Comparison of ENCODE assay signal across 23 mouse cellular contexts in genomic region chr14:30275572-30275971, GRCm38 (mm10).
DNase-seq lines count a peak whose midpoint lies in the region; TF ChIP-seq lines count a peak whose summit lies in the region.
"Had no signal": no experiment of that assay in that cellular context is flagged by ENCODE, and none has a peak within 500 bp of the region (broad histone marks: within the 10 kb centered on the region; RNA-seq: fewer than 3 reads in every experiment).

No protein-coding gene starts in this region.

- DNase-seq in heart, adult 11 months, result peak; percentile 62
- DNase-seq in heart, adult 9 months (ENCODE audit: low spot score in 2 of 2), result no peak
- peak; percentile 33 for DNase-seq in right cerebral cortex, adult 18-20 months
- no peak for DNase-seq in right cerebral cortex, postnatal 25 days
- no peak for DNase-seq in embryo, embryonic 9.5 days (ENCODE audit: extremely low spot score)
- DNase-seq: adrenal gland, adult 2 months; adrenal gland, postnatal 14 days; cerebellum, adult 11-12 months; cerebellum, adult 8-10 months; cerebellum, postnatal 10 days; cerebellum, postnatal 36 days; embryo, embryonic 11 days; gastrocnemius, adult 2 months; gastrocnemius, postnatal 14 days; heart, adult 2 months had no signal

- H3K4me3 ChIP-seq in olfactory bulb, adult 2 months (ENCODE audit: insufficient read depth, low read depth, low read length), result no peak overlapping the region
- H3K4me3 ChIP-seq: embryonic facial prominence, embryonic 12.5 days; erythroblast, embryonic 14.5 days; forebrain, embryonic 12.5 days; forebrain, embryonic 15.5 days; gastrocnemius, adult 2 months; heart, adult 2 months; hindbrain, embryonic 12.5 days; hindbrain, embryonic 15.5 days; intestine, embryonic 15.5 days had no signal

- H3K4me1 ChIP-seq in olfactory bulb, adult 2 months (ENCODE audit: control insufficient read depth, insufficient read depth, low read length), result peaks cover 36% of the 10 kb centered on the region
- H3K4me1 ChIP-seq: forebrain, embryonic 12.5 days; hindbrain, embryonic 12.5 days; hindbrain, embryonic 15.5 days had no signal

- TF ChIP-seq POLR2A in olfactory bulb, adult 2 months (IDR thresholded peaks at IDR 0.05; ENCODE audit: insufficient read depth, low read depth, low read length), result no peak

- WGBS in olfactory bulb, adult 2 months, result 63% methylated on average over 9 of the region's 9 CpGs

- 0 out of 2 replicates have a peak overlapping the region, but pooled peaks have one; percentile 31 for H3K27ac ChIP-seq in olfactory bulb, adult 2 months (ENCODE audit: insufficient read depth, low read depth, low read length)
- H3K27ac ChIP-seq: embryonic facial prominence, embryonic 12.5 days; forebrain, embryonic 12.5 days; forebrain, embryonic 15.5 days; gastrocnemius, adult 2 months; heart, adult 2 months; hindbrain, embryonic 12.5 days; hindbrain, embryonic 15.5 days; intestine, embryonic 15.5 days had no signal

- TF ChIP-seq CTCF in olfactory bulb, adult 2 months (IDR thresholded peaks at IDR 0.05; ENCODE audit: insufficient read depth, low read depth, low read length), result no peak

Comparison
In these comparisons a context has a peak if more than half of its experiments do, and no peak if none do; other contexts are left out.
1. DNase-seq: peak in heart, adult 11 months (single experiment) and right cerebral cortex, adult 18-20 months (single experiment); none in heart, adult 9 months (0 of 2), right cerebral cortex, postnatal 25 days (single experiment) and embryo, embryonic 9.5 days (single experiment).